Mouse (Mus musculus): ENCODE measurements around the gene Serpind1. TPM values are rescaled to one million over a fixed set of nuclear protein-coding genes. Genes with fewer than 3 reads are reported as not detected.
A peak's percentile ranks its signal among the peaks of the same experiment; 100 is the strongest.

The Serpind1 gene
- polyA plus RNA-seq, 1 experiment from 2014 or later: 12.9 TPM

DNA sequence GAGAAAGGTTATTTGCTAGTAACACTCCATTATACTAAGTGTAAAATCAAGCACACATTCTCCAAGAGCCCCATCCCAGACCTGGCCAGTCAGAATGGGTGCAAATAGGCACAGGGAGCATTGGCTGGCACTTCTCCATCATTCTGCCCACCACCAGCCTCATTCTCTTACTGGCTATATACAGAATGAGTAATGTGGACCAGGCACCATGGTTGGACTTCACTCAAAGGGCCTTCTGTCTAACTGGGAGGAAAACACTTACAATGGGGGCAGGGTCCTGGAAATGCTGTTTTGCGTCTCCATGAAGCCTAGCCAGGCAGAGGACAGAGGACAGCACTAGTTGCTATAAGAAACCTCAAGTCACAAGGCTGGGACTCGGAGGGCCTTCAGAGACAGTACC is 5.1 kb upstream of the Serpind1 start:
- WGBS: 80% methylated on average over 2 of the region's 2 CpGs
- no peak overlapping the region for H3K4me2 ChIP-seq
- no peaks in the 10 kb centered on the region for H3K9me3 ChIP-seq
- peaks cover 6% of the 10 kb centered on the region; the same call in 1 of the 2 replicates for H3K36me3 ChIP-seq
- H3K4me3 ChIP-seq (replicated peaks): no peak overlapping the region
- no peak for ATAC-seq (ENCODE audit: insufficient read depth, low FRiP score, low read depth)
- no peak overlapping the region for H3K9ac ChIP-seq
- no peaks in the 10 kb centered on the region for H3K4me1 ChIP-seq
- H3K27ac ChIP-seq: no peak overlapping the region
- no peaks in the 10 kb centered on the region for H3K27me3 ChIP-seq (replicated peaks)

DNA sequence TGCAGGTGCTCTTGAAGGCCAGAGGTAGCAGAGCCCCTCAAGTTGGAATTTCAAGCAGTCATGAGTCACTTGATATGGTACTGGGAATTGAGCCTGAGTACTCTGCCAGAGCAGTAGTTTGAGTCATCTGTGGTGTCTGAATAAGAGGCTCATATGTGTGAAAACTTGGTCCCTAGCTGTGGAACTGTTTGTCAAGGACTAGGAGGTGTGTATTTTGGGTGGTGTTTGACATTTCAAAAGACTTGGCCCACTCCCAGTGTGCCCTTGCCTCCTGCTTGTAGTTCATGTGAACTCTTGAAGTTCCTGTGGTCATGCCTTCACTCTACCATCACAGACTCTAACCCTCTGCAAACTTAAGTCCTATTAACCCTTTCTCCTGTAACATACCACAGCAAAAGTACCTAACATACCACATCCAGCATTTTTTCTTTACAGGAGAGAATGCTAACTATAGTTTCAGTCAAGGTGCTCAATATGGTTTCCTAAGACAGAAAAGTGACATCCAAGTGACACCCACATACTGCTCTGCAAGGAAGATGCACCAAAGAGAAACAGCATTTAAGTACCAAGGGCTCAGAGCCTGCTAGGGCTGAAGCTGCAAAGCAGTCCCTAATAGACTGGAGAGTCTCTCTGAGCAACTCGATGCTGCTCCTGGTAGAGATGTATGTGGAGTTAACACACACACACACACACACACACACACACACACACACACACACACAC is 1.2 kb upstream of the Serpind1 start:
- 60% methylated on average over 1 of the region's 1 CpGs for WGBS
- H3K4me1 ChIP-seq: no peaks in the 10 kb centered on the region
- no peak for ATAC-seq (ENCODE audit: insufficient read depth, low FRiP score, low read depth)

GRCm38 (mm10) chr16:17331855-17332254 is 684 bp downstream of the Serpind1 start:
- 91% methylated on average over 5 of the region's 5 CpGs for WGBS
- H3K4me1 ChIP-seq: no peaks in the 10 kb centered on the region
- H3K9me3 ChIP-seq: no peaks in the 10 kb centered on the region
- no peak overlapping the region for H3K9ac ChIP-seq
- no peaks in the 10 kb centered on the region for H3K36me3 ChIP-seq
- H3K27ac ChIP-seq: no peak overlapping the region
- no peak overlapping the region for H3K4me2 ChIP-seq
- H3K4me3 ChIP-seq (replicated peaks): no peak overlapping the region
- no peak for ATAC-seq (ENCODE audit: insufficient read depth, low FRiP score, low read depth)
- H3K27me3 ChIP-seq (replicated peaks): no peaks in the 10 kb centered on the region

More for the DNA sequence above, 1.2 kb upstream of the Serpind1 start:
- H3K4me2 ChIP-seq: no peak overlapping the region
- H3K27ac ChIP-seq: no peak overlapping the region
- no peaks in the 10 kb centered on the region for H3K9me3 ChIP-seq
- no peaks in the 10 kb centered on the region for H3K36me3 ChIP-seq
- H3K9ac ChIP-seq: no peak overlapping the region
- no peak overlapping the region for H3K4me3 ChIP-seq (replicated peaks)
- no peaks in the 10 kb centered on the region for H3K27me3 ChIP-seq (replicated peaks)

- no peak overlapping the region for H3K9ac ChIP-seq
- H3K27me3 ChIP-seq (replicated peaks): no peaks in the 10 kb centered on the region
- ATAC-seq (ENCODE audit: insufficient read depth, low FRiP score, low read depth): peak; percentile 63; the same call in 1 of the 2 replicates
- H3K9me3 ChIP-seq: no peaks in the 10 kb centered on the region
- H3K4me2 ChIP-seq: no peak overlapping the region
- no peaks in the 10 kb centered on the region for H3K36me3 ChIP-seq
- H3K4me1 ChIP-seq: no peaks in the 10 kb centered on the region
- H3K27ac ChIP-seq: 0 out of 2 replicates have a peak overlapping the region, but pooled peaks have one; percentile 13
- H3K4me3 ChIP-seq (replicated peaks): no peak overlapping the region
Measured at GRCm38 (mm10) chr16:17334574-17334973, 3.4 kb downstream of the Serpind1 start.

GRCm38 (mm10) chr16:17336089-17336488 is 4.9 kb downstream of the Serpind1 start:
- no peak overlapping the region for H3K27ac ChIP-seq
- H3K4me2 ChIP-seq: no peak overlapping the region
- H3K36me3 ChIP-seq: no peaks in the 10 kb centered on the region
- H3K4me3 ChIP-seq (replicated peaks): no peak overlapping the region
- ATAC-seq (ENCODE audit: insufficient read depth, low FRiP score, low read depth): no peak
- no peak overlapping the region for H3K9ac ChIP-seq
- no peaks in the 10 kb centered on the region for H3K4me1 ChIP-seq
- no peaks in the 10 kb centered on the region for H3K9me3 ChIP-seq
- H3K27me3 ChIP-seq (replicated peaks): no peaks in the 10 kb centered on the region
- 69% methylated on average over 1 of the region's 1 CpGs for WGBS

- no peak overlapping the region for H3K4me3 ChIP-seq (replicated peaks)
- H3K36me3 ChIP-seq: 0 out of 2 replicates have a peak, but pooled peaks cover 6% of the 10 kb centered on the region
- H3K27ac ChIP-seq: no peak overlapping the region
- WGBS: 84% methylated on average over 7 of the region's 7 CpGs
- H3K4me2 ChIP-seq: no peak overlapping the region
- no peaks in the 10 kb centered on the region for H3K9me3 ChIP-seq
- no peaks in the 10 kb centered on the region for H3K27me3 ChIP-seq (replicated peaks)
- no peak overlapping the region for H3K9ac ChIP-seq
- H3K4me1 ChIP-seq: no peaks in the 10 kb centered on the region
- no peak for ATAC-seq (ENCODE audit: insufficient read depth, low FRiP score, low read depth)
Measured at GRCm38 (mm10) chr16:17339701-17340100, 8.5 kb downstream of the Serpind1 start.

DNA sequence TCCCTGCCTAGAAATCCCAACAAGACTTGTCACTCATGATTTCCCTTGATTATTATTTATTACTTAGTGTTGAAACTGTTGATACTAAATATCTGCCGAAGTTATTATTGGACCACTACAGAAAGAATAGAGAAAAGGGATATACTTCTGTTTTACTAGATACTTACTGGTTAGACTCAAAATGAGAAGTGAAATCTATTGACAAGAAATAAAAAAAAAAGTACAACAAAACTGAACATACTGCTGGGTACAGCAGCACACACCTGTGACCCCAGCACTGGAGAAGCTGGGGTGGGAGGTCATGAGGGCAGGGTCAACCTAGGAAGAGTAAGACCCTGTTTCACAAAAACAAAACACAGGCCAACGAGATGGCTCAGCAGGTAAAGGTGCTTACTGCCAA is 9.5 kb downstream of the Serpind1 start:
- H3K27me3 ChIP-seq (replicated peaks): no peaks in the 10 kb centered on the region
- 78% methylated on average over 2 of the region's 2 CpGs for WGBS
- H3K9ac ChIP-seq: no peak overlapping the region
- H3K36me3 ChIP-seq: 0 out of 2 replicates have a peak, but pooled peaks cover 6% of the 10 kb centered on the region
- no peak for ATAC-seq (ENCODE audit: insufficient read depth, low FRiP score, low read depth)
- no peaks in the 10 kb centered on the region for H3K9me3 ChIP-seq
- no peak overlapping the region for H3K4me3 ChIP-seq (replicated peaks)
- H3K4me2 ChIP-seq: no peak overlapping the region
- no peaks in the 10 kb centered on the region for H3K4me1 ChIP-seq
- H3K27ac ChIP-seq: no peak overlapping the region

DNA sequence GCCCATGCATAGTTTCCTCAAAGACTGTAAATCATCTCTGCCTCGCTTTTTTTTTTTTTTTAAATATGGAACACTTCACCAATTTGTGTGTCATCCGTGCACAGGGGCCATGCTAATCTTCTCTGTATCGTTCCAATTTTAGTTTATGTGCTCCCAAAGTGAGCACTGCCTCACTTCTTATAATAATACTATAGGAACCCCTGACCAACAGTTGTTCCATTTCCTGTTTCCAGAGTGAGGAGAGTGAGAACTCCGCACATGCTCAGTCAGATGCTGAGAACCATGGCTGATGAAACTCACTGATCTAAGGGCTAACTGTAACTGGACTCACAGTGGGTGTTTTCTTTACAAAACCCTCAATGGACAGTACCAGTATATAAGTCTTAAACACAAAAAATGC is 10.7 kb downstream of the Serpind1 start:
- ATAC-seq (ENCODE audit: insufficient read depth, low FRiP score, low read depth): no peak
- H3K9ac ChIP-seq: no peak overlapping the region
- H3K4me3 ChIP-seq (replicated peaks): no peak overlapping the region
- H3K4me1 ChIP-seq: no peaks in the 10 kb centered on the region
- no peaks in the 10 kb centered on the region for H3K27me3 ChIP-seq (replicated peaks)
- no peak overlapping the region for H3K27ac ChIP-seq
- 89% methylated on average over 4 of the region's 4 CpGs for WGBS
- H3K36me3 ChIP-seq: 0 out of 2 replicates have a peak, but pooled peaks cover 6% of the 10 kb centered on the region
- no peaks in the 10 kb centered on the region for H3K9me3 ChIP-seq
- no peak overlapping the region for H3K4me2 ChIP-seq

GRCm38 (mm10) chr16:17345141-17345812 is 14.1 kb downstream of the Serpind1 start:
- WGBS: 64% methylated on average over 8 of the region's 8 CpGs

DNA sequence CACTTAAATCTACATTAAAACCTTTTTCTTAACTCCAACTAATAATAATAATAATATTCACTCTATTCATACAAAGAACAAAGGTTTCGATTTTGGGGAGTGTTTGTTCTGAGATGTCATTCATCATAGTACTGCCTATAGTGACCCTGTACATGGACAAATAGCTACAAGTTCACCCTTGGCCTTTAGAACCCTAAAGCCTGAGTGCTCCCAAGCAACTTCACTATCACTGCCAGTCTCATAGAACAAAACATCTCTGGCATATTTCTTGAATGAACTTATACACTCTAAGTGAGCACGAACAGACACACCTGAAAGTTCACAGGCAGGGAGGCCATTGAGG is 14.6 kb downstream of the Serpind1 start:
- WGBS: 72% methylated on average over 2 of the region's 2 CpGs
- Histone ChIP-seq H3K9me3 (no peaks in the 10 kb centered on the region), H3K4me1 (no peaks in the 10 kb centered on the region), H3K9ac (no peak overlapping the region), H3K4me2 (no peak overlapping the region), H3K36me3 (peaks cover 16% of the 10 kb centered on the region; the same call in 1 of the 2 replicates), H3K27ac (peak overlapping the region; percentile 19; the same call in 1 of the 2 replicates), H3K4me3 (replicated peaks) (no peak overlapping the region), H3K27me3 (replicated peaks) (no peaks in the 10 kb centered on the region)
- ATAC-seq (ENCODE audit: insufficient read depth, low FRiP score, low read depth): no peak

More at GRCm38 (mm10) chr16:17345141-17345812, 14.1 kb downstream of the Serpind1 start:
- Histone ChIP-seq H3K4me3 (replicated peaks) (no peak overlapping the region), H3K4me2 (no peak overlapping the region), H3K36me3 (peaks cover 11% of the 10 kb centered on the region; the same call in 1 of the 2 replicates), H3K9me3 (no peaks in the 10 kb centered on the region), H3K27me3 (replicated peaks) (no peaks in the 10 kb centered on the region), H3K4me1 (no peaks in the 10 kb centered on the region), H3K9ac (no peak overlapping the region), H3K27ac (peak overlapping the region; percentile 52)
- ATAC-seq (ENCODE audit: insufficient read depth, low FRiP score, low read depth): peak; percentile 83

DNA sequence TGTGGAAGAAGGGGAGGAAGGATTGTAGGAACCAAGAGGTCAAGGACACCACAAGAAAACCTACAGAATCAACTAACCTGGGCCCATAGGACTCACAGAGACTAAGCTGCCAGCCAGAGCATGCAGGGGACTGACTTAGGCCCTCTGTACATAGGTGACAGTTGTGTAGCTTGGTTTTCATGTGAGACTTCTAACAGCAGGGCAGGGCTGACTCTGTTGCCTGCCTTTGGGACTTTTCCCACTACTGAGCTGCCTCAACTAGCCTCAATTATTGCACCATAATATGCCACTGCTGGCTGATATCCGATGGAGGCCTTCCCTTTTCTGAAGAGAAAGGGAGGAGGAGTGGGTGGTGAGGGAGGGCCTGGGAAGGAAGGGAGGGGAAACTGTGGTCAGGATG is 15.6 kb downstream of the Serpind1 start:
- Histone ChIP-seq H3K27me3 (replicated peaks) (no peaks in the 10 kb centered on the region), H3K27ac (no peak overlapping the region), H3K9ac (no peak overlapping the region), H3K4me3 (replicated peaks) (no peak overlapping the region), H3K9me3 (no peaks in the 10 kb centered on the region), H3K4me1 (no peaks in the 10 kb centered on the region), H3K36me3 (peaks cover 17% of the 10 kb centered on the region; the same call in 1 of the 2 replicates), H3K4me2 (no peak overlapping the region)
- WGBS: 86% methylated on average over 1 of the region's 1 CpGs
- no peak for ATAC-seq (ENCODE audit: insufficient read depth, low FRiP score, low read depth)

DNA sequence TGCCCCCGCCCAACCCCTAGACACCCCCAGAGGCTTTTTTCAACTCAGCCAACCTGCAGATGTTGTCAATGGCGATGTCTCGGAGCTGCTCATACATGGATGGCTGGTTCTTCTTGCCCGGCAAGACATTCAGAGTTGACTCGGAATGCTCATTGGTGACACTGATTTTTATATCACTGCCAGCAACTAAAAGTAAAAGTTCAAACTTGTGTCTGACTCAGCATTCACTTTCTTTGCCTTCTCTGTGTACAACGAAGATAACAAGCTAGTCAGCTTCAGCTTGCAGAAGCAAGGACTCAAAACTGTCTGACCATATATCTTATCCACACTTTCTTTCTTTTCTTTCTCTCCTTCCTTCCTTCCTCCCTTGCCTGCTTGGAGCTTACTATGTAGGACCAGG is 24.9 kb downstream of the Serpind1 start:
- 88% methylated on average over 6 of the region's 6 CpGs for WGBS
- no peak overlapping the region for H3K27ac ChIP-seq
- H3K4me2 ChIP-seq: no peak overlapping the region
- no peaks in the 10 kb centered on the region for H3K4me1 ChIP-seq
- no peak for ATAC-seq (ENCODE audit: insufficient read depth, low FRiP score, low read depth)
- no peak overlapping the region for H3K9ac ChIP-seq
- H3K4me3 ChIP-seq (replicated peaks): no peak overlapping the region
- H3K27me3 ChIP-seq (replicated peaks): no peaks in the 10 kb centered on the region
- H3K36me3 ChIP-seq: peaks cover 22% of the 10 kb centered on the region
- H3K9me3 ChIP-seq: no peaks in the 10 kb centered on the region

All from stomach, embryonic 15.5 days (tissue).